Mouse (Mus musculus): ENCODE measurements around the gene Acsm4.

- TF ChIP-seq CTCF (IDR thresholded peaks at IDR 0.05; ENCODE audit: extremely low read depth, insufficient read length, insufficient replicate concordance, low read depth, low read length), result no peak
- no peak for TF ChIP-seq POLR2A (IDR thresholded peaks at IDR 0.05; ENCODE audit: low read depth, low read length)
Measured at GRCm38 (mm10) chr7:119753696-119754095, 63.9 kb downstream of the Acsm4 start.

Measured in small intestine, adult 2 months (tissue).